Mouse (Mus musculus): ENCODE results near the gene Hps4. TPM values are rescaled to one million over a fixed set of nuclear protein-coding genes. Genes with fewer than 3 reads are reported as not detected.

Hps4 gene
- polyA plus RNA-seq, 1 experiment = 36.9 TPM

GRCm38 (mm10) chr5:112369326-112369725 is 26.4 kb downstream of the Hps4 start:
- DNase-seq (ENCODE audit: low read depth in 1 of 2, low spot score in 2 of 2) = no peak
- H3K27me3 ChIP-seq (ENCODE audit: control insufficient read depth, insufficient read depth, low read length) = no peaks in the 10 kb centered on the region
- whole genome bisulfite sequencing = 28% methylated on average over 13 of the region's 13 CpGs
- H3K36me3 ChIP-seq (ENCODE audit: control insufficient read depth, insufficient read depth, low read length) = peaks cover 6% of the 10 kb centered on the region
- peak overlapping the region; percentile 30; the same call in 1 of the 2 replicates for H3K27ac ChIP-seq (ENCODE audit: insufficient read depth, low read length)
- no peak for TF ChIP-seq CTCF (IDR thresholded peaks at IDR 0.05; ENCODE audit: extremely low read depth, insufficient read depth, insufficient read length, insufficient replicate concordance)
- no peak for TF ChIP-seq POLR2A (IDR thresholded peaks at IDR 0.05; ENCODE audit: low read depth, low read length)
- peaks cover 18% of the 10 kb centered on the region for H3K4me1 ChIP-seq (ENCODE audit: control insufficient read depth, insufficient read depth, insufficient read length)
- no peak overlapping the region for H3K4me3 ChIP-seq (ENCODE audit: extremely low read depth, insufficient read depth, insufficient read length)

- H3K36me3 ChIP-seq (ENCODE audit: control insufficient read depth, insufficient read depth, low read length) = peaks cover 4% of the 10 kb centered on the region
- H3K27me3 ChIP-seq (ENCODE audit: control insufficient read depth, insufficient read depth, low read length) = no peaks in the 10 kb centered on the region
- H3K4me3 ChIP-seq (ENCODE audit: extremely low read depth, insufficient read depth, insufficient read length) = no peak overlapping the region
- WGBS = 95% methylated on average over 12 of the region's 12 CpGs
- H3K4me1 ChIP-seq (ENCODE audit: control insufficient read depth, insufficient read depth, insufficient read length) = peaks cover 18% of the 10 kb centered on the region
- no peak overlapping the region for H3K27ac ChIP-seq (ENCODE audit: insufficient read depth, low read length)
- DNase-seq (ENCODE audit: low read depth in 1 of 2, low spot score in 2 of 2) = no peak
- TF ChIP-seq CTCF (IDR thresholded peaks at IDR 0.05; ENCODE audit: extremely low read depth, insufficient read depth, insufficient read length, insufficient replicate concordance) = no peak
- TF ChIP-seq POLR2A (IDR thresholded peaks at IDR 0.05; ENCODE audit: low read depth, low read length) = no peak
Observed at GRCm38 (mm10) chr5:112370236-112370813, 27.4 kb downstream of the Hps4 start.

GRCm38 (mm10) chr5:112371933-112372332 is 29.1 kb downstream of the Hps4 start:
- H3K4me1 ChIP-seq (ENCODE audit: control insufficient read depth, insufficient read depth, insufficient read length) = peaks cover 18% of the 10 kb centered on the region

GRCm38 (mm10) chr5:112376111-112376510 is 33.2 kb downstream of the Hps4 start:
- H3K4me1 ChIP-seq (ENCODE audit: control insufficient read depth, insufficient read depth, insufficient read length) = no peaks in the 10 kb centered on the region
- DNase-seq (ENCODE audit: low read depth in 1 of 2, low spot score in 2 of 2) = no peak
- peaks cover 6% of the 10 kb centered on the region for H3K36me3 ChIP-seq (ENCODE audit: control insufficient read depth, insufficient read depth, low read length)
- no peak for TF ChIP-seq POLR2A (IDR thresholded peaks at IDR 0.05; ENCODE audit: low read depth, low read length)
- TF ChIP-seq CTCF (IDR thresholded peaks at IDR 0.05; ENCODE audit: extremely low read depth, insufficient read depth, insufficient read length, insufficient replicate concordance) = no peak
- no peak overlapping the region for H3K27ac ChIP-seq (ENCODE audit: insufficient read depth, low read length)
- H3K27me3 ChIP-seq (ENCODE audit: control insufficient read depth, insufficient read depth, low read length) = no peaks in the 10 kb centered on the region
- 68% methylated on average over 4 of the region's 4 CpGs for WGBS
- H3K4me3 ChIP-seq (ENCODE audit: extremely low read depth, insufficient read depth, insufficient read length) = no peak overlapping the region

More at GRCm38 (mm10) chr5:112371933-112372332, 29.1 kb downstream of the Hps4 start:
- H3K4me3 ChIP-seq (ENCODE audit: extremely low read depth, insufficient read depth, insufficient read length) = no peak overlapping the region
- H3K27ac ChIP-seq (ENCODE audit: insufficient read depth, low read length) = no peak overlapping the region
- WGBS = 88% methylated on average over 7 of the region's 7 CpGs
- no peak for TF ChIP-seq POLR2A (IDR thresholded peaks at IDR 0.05; ENCODE audit: low read depth, low read length)
- TF ChIP-seq CTCF (IDR thresholded peaks at IDR 0.05; ENCODE audit: extremely low read depth, insufficient read depth, insufficient read length, insufficient replicate concordance) = no peak
- H3K27me3 ChIP-seq (ENCODE audit: control insufficient read depth, insufficient read depth, low read length) = no peaks in the 10 kb centered on the region
- H3K36me3 ChIP-seq (ENCODE audit: control insufficient read depth, insufficient read depth, low read length) = peaks cover 8% of the 10 kb centered on the region; the same call in 1 of the 2 replicates
- DNase-seq (ENCODE audit: low read depth in 1 of 2, low spot score in 2 of 2) = no peak

- no peaks in the 10 kb centered on the region for H3K27me3 ChIP-seq (ENCODE audit: control insufficient read depth, insufficient read depth, low read length)
- H3K4me3 ChIP-seq (ENCODE audit: extremely low read depth, insufficient read depth, insufficient read length) = no peak overlapping the region
- H3K4me1 ChIP-seq (ENCODE audit: control insufficient read depth, insufficient read depth, insufficient read length) = no peaks in the 10 kb centered on the region
- WGBS = 93% methylated on average over 1 of the region's 1 CpGs
- H3K27ac ChIP-seq (ENCODE audit: insufficient read depth, low read length) = no peak overlapping the region
- no peak for DNase-seq (ENCODE audit: low read depth in 1 of 2, low spot score in 2 of 2)
- TF ChIP-seq POLR2A (IDR thresholded peaks at IDR 0.05; ENCODE audit: low read depth, low read length) (no peak), CTCF (IDR thresholded peaks at IDR 0.05; ENCODE audit: extremely low read depth, insufficient read depth, insufficient read length, insufficient replicate concordance) (no peak)
- peaks cover 5% of the 10 kb centered on the region for H3K36me3 ChIP-seq (ENCODE audit: control insufficient read depth, insufficient read depth, low read length)
Observed at GRCm38 (mm10) chr5:112377380-112377779, 34.5 kb downstream of the Hps4 start.

GRCm38 (mm10) chr5:112378716-112379115 is 35.8 kb downstream of the Hps4 start:
- H3K4me3 ChIP-seq (ENCODE audit: extremely low read depth, insufficient read depth, insufficient read length) = no peak overlapping the region
- TF ChIP-seq CTCF (IDR thresholded peaks at IDR 0.05; ENCODE audit: extremely low read depth, insufficient read depth, insufficient read length, insufficient replicate concordance) (no peak), POLR2A (IDR thresholded peaks at IDR 0.05; ENCODE audit: low read depth, low read length) (no peak)
- H3K27me3 ChIP-seq (ENCODE audit: control insufficient read depth, insufficient read depth, low read length) = no peaks in the 10 kb centered on the region
- 90% methylated on average over 6 of the region's 6 CpGs for WGBS
- H3K27ac ChIP-seq (ENCODE audit: insufficient read depth, low read length) = no peak overlapping the region
- H3K36me3 ChIP-seq (ENCODE audit: control insufficient read depth, insufficient read depth, low read length) = peaks cover 5% of the 10 kb centered on the region
- no peaks in the 10 kb centered on the region for H3K4me1 ChIP-seq (ENCODE audit: control insufficient read depth, insufficient read depth, insufficient read length)
- no peak for DNase-seq (ENCODE audit: low read depth in 1 of 2, low spot score in 2 of 2)

GRCm38 (mm10) chr5:112381154-112381553 is 38.3 kb downstream of the Hps4 start:
- WGBS = 88% methylated on average over 11 of the region's 11 CpGs
- TF ChIP-seq POLR2A (IDR thresholded peaks at IDR 0.05; ENCODE audit: low read depth, low read length) (no peak), CTCF (IDR thresholded peaks at IDR 0.05; ENCODE audit: extremely low read depth, insufficient read depth, insufficient read length, insufficient replicate concordance) (no peak)
- Histone ChIP-seq H3K27me3 (ENCODE audit: control insufficient read depth, insufficient read depth, low read length) (no peaks in the 10 kb centered on the region), H3K4me1 (ENCODE audit: control insufficient read depth, insufficient read depth, insufficient read length) (peaks cover 4% of the 10 kb centered on the region; the same call in 1 of the 2 replicates), H3K36me3 (ENCODE audit: control insufficient read depth, insufficient read depth, low read length) (no peaks in the 10 kb centered on the region; the same call in 1 of the 2 replicates), H3K27ac (ENCODE audit: insufficient read depth, low read length) (no peak overlapping the region), H3K4me3 (ENCODE audit: extremely low read depth, insufficient read depth, insufficient read length) (no peak overlapping the region)
- no peak for DNase-seq (ENCODE audit: low read depth in 1 of 2, low spot score in 2 of 2)

Data from spleen, adult 2 months (tissue).